Mouse (Mus musculus) forebrain, embryonic 10.5 days (tissue): ENCODE measurements at regions not wholly inside any gene's neighbourhood (a gene's known extent, or its start where the extent isn't known, plus 50 kb on each side); places are given as distances from the start of the nearest gene placed in this dataset.
"Not testable (repeated sequence)": the region's sequence is repeated elsewhere in the genome, so short reads cannot be mapped to it uniquely, and the experiment has no call there.

ENCODE experiments used
- DNase-seq: peaks from one replicate; pipeline ENCODE4 v3.0.0-alpha.2; 2017; ENCODE audit warnings: low spot score; ENCODE audit errors: extremely low spot score
- H3K27ac ChIP-seq: fragments of 300-500 bp; sonication (generic); 2 replicates; pipeline ENCODE4 v1.5.1; 2016; ENCODE audit warnings: mild to moderate bottlenecking
- H3K27me3 ChIP-seq: fragments of 300-500 bp; sonication (generic); 2 replicates; pipeline ENCODE4 v1.6.1; 2016; ENCODE audit warnings: mild to moderate bottlenecking; ENCODE audit not compliant: poor library complexity, severe bottlenecking
- H3K36me3 ChIP-seq: fragments of 300-500 bp; sonication (generic); replicated peaks from 2 replicates; pipeline ENCODE4 v1.6.1; 2016; ENCODE audit warnings: mild to moderate bottlenecking, moderate library complexity
- H3K4me1 ChIP-seq: fragments of 300-500 bp; sonication (generic); 2 replicates; pipeline ENCODE4 v1.6.1; 2016
- H3K4me3 ChIP-seq: fragments of 300-500 bp; sonication (generic); 2 replicates; pipeline ENCODE4 v1.5.1; 2016; ENCODE audit warnings: mild to moderate bottlenecking, moderate library complexity
- H3K9me3 ChIP-seq: fragments of 300-500 bp; sonication (generic); 2 replicates; pipeline ENCODE4 v1.6.1; 2016; ENCODE audit warnings: mild to moderate bottlenecking, moderate library complexity
- WGBS: fragments of 180-500 bp; shearing (Covaris S2); methylation state at CpG from one replicate; pipeline ENCODE4 v1.1.7; 2016; 5-methylcytosine and 5-hydroxymethylcytosine counted together

- Histone ChIP-seq H3K4me1 (no peaks in the 10 kb centered on the region), H3K27ac (no peak overlapping the region), H3K9me3 (no peaks in the 10 kb centered on the region), H3K4me3 (no peak overlapping the region), H3K27me3 (no peaks in the 10 kb centered on the region), H3K36me3 (no peaks in the 10 kb centered on the region)
- WGBS = 85% methylated on average over 5 of the region's 5 CpGs
- no peak for DNase-seq
These were observed 59.8 kb upstream of the Tnfrsf21 start for GRCm38 (mm10) chr17:42956588-42956987.

DNA sequence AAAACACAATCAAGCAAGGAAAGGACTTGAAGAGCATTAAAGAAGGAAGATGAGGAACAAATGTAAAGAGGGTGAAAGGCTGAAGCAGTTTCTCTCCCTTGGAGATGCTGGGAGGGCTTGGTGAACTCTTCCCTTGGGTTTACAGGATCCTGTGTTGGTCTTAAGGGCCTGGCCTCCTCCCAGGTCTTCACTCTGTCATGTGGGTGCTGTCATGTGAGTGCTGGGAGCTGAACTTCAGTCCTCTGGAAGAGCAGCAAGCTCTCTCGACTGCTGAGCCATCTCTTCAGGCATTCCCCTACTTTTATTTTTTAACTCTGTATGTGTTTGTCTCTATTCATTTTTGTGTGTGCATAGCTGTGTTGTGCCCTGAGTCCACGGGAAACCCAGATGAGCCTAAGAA lies 61.6 kb upstream of the Tnfrsf21 start:
- H3K4me1 ChIP-seq = no peaks in the 10 kb centered on the region
- H3K27ac ChIP-seq = no peak overlapping the region
- no peaks in the 10 kb centered on the region for H3K36me3 ChIP-seq
- 75% methylated on average over 2 of the region's 2 CpGs for WGBS
- no peak for DNase-seq
- H3K27me3 ChIP-seq = no peaks in the 10 kb centered on the region
- H3K4me3 ChIP-seq = no peak overlapping the region
- no peaks in the 10 kb centered on the region for H3K9me3 ChIP-seq

DNA sequence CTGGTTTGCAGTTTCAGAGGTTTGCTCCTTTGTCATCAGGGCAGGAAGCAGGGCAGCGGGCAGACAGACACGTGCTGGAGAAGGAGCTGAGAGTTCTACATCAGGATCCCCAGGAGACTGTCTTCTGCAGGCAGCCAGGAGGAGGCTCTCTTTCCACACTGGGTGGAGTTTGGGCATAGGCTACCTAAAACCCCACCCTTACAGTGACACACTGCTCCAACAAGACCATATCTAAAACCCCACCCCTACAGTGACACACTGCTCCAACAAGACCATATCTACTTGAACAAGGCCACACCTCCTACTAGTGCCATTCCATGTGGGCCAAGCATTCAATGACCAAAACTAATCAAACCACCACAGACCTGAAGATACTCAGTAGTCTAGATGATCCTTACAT lies 68.0 kb upstream of the Cd2ap start:
- no peak overlapping the region for H3K4me3 ChIP-seq
- DNase-seq = no peak
- H3K36me3 ChIP-seq = no peaks in the 10 kb centered on the region
- H3K9me3 ChIP-seq = no peaks in the 10 kb centered on the region; the same call in 1 of the 2 replicates
- H3K27me3 ChIP-seq = no peaks in the 10 kb centered on the region
- H3K27ac ChIP-seq = no peak overlapping the region
- no peaks in the 10 kb centered on the region for H3K4me1 ChIP-seq
- 86% methylated on average over 2 of the region's 2 CpGs for WGBS

DNA sequence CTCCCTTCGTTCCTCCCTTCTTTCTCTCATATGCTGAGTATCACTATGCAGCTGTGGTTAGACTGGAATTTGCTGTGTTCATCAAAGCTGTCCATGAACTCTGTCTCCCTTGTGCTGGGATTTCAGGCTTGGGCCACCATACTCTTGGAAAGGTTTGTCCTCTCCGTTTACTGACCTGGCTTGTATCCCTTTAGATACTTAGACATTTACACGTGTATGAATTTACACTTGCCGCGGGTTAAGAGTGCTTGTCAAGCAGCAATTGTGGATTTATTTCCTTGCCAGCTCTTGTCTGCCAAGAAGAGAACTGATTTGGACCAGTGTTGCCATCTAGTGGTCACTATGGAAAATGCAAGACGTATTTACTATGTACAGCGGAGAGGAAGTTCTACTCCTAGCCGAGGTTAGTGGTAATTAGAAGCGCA lies 66.8 kb upstream of the Cd2ap start:
- Histone ChIP-seq H3K27me3 (no peaks in the 10 kb centered on the region), H3K27ac (no peak overlapping the region), H3K4me3 (no peak overlapping the region), H3K9me3 (no peaks in the 10 kb centered on the region; the same call in 1 of the 2 replicates), H3K36me3 (no peaks in the 10 kb centered on the region), H3K4me1 (no peaks in the 10 kb centered on the region)
- DNase-seq = peak; percentile 37
- WGBS = 21% methylated on average over 9 of the region's 9 CpGs

- Histone ChIP-seq H3K27me3 (no peaks in the 10 kb centered on the region), H3K4me3 (no peak overlapping the region), H3K4me1 (no peaks in the 10 kb centered on the region), H3K9me3 (no peaks in the 10 kb centered on the region), H3K36me3 (no peaks in the 10 kb centered on the region), H3K27ac (no peak overlapping the region)
- WGBS = 88% methylated on average over 7 of the region's 7 CpGs
- DNase-seq = no peak
These were observed 63.0 kb upstream of the Cd2ap start for GRCm38 (mm10) chr17:42939476-42939875.

DNA sequence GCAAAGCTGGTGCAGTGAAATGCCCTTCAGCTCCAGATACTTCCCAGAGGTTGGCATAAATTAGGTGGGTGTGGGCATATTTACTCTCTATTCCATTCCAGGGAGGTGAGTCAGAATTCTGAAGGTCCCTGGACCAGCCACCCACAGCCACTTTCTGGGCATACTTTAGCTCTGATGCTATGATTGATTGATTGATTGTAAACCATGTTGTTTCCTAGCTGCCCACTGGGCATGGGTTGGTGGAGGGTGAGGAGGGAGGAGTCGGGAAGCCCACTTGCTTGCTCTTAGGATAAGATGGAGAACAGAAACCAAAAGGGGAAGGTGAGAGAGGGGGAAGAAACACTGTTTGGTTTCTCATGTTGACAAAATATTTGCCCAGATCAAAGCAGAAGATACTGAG lies 62.1 kb upstream of the Cd2ap start:
- Histone ChIP-seq H3K9me3 (no peaks in the 10 kb centered on the region), H3K27ac (no peak overlapping the region), H3K4me3 (no peak overlapping the region), H3K4me1 (no peaks in the 10 kb centered on the region), H3K27me3 (no peaks in the 10 kb centered on the region), H3K36me3 (no peaks in the 10 kb centered on the region)
- DNase-seq = no peak
- 86% methylated on average over 1 of the region's 1 CpGs for WGBS

GRCm38 (mm10) chr17:42937480-42937879 lies 61.0 kb upstream of the Cd2ap start:
- not testable (repeated sequence) for H3K4me1 ChIP-seq, DNase-seq, H3K36me3 ChIP-seq, H3K9me3 ChIP-seq, H3K4me3 ChIP-seq, H3K27me3 ChIP-seq, H3K27ac ChIP-seq
- 87% methylated on average over 3 of the region's 3 CpGs for WGBS

DNA sequence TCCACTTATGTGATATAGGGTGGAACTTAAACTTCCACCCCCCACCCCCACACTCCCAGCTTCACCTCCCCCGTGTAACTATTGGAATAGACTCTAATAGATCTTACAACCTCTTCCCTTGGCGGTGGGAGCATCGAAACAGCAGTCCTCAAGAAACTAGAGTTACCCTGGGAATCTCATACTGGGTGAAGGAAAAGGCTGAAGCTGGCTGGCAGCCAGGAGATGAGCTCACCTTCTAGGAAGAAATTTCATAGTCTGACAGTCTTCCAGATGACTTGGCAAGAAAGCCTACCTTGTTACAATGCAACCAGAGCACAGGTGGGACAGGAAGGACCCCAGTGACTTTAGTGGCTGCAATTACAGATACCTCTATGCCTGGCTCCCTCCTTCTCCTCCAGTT lies 57.6 kb upstream of the Cd2ap start:
- no peaks in the 10 kb centered on the region for H3K9me3 ChIP-seq
- H3K4me1 ChIP-seq = no peaks in the 10 kb centered on the region
- no peaks in the 10 kb centered on the region for H3K27me3 ChIP-seq
- DNase-seq = no peak
- no peak overlapping the region for H3K4me3 ChIP-seq
- no peaks in the 10 kb centered on the region for H3K36me3 ChIP-seq
- H3K27ac ChIP-seq = no peak overlapping the region
- 82% methylated on average over 3 of the region's 3 CpGs for WGBS

- no peaks in the 10 kb centered on the region for H3K4me1 ChIP-seq
- H3K9me3 ChIP-seq = no peaks in the 10 kb centered on the region
- H3K27ac ChIP-seq = no peak overlapping the region
- H3K27me3 ChIP-seq = no peaks in the 10 kb centered on the region
- no peak overlapping the region for H3K4me3 ChIP-seq
- WGBS = 82% methylated on average over 7 of the region's 7 CpGs
- no peaks in the 10 kb centered on the region for H3K36me3 ChIP-seq
- DNase-seq = no peak
These were observed 57.0 kb upstream of the Cd2ap start for GRCm38 (mm10) chr17:42933335-42934004.

DNA sequence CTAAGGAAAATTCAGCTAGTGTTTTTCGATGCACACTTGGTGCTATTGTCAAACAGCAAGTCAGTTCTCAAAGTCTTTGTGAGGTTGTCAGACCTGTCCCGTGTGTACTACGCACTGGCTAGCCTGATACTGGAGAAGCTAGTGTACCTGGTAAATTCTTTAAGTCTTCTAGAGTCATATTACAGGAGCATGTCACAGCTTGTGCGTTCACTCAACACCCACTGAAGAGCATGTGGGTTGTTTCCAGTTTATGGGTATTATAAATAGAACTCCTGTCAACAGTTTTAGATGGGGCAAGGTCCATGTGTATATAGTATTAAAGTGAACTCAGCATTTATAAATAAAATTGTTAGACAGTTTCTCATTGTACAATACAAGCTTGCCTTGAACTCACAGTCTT lies 50.9 kb upstream of the Cd2ap start:
- Histone ChIP-seq H3K36me3 (no peaks in the 10 kb centered on the region), H3K9me3 (no peaks in the 10 kb centered on the region), H3K4me1 (no peaks in the 10 kb centered on the region), H3K27ac (no peak overlapping the region), H3K27me3 (no peaks in the 10 kb centered on the region), H3K4me3 (no peak overlapping the region)
- WGBS = 90% methylated on average over 4 of the region's 4 CpGs
- DNase-seq = no peak
